Mouse (Mus musculus): ENCODE measurements around the gene Rps6kb2. TPM values are rescaled to one million over a fixed set of nuclear protein-coding genes. Genes with fewer than 3 reads are reported as not detected.

Rps6kb2 gene
- polyA plus RNA-seq, 1 experiment = 42.5 TPM

DNA sequence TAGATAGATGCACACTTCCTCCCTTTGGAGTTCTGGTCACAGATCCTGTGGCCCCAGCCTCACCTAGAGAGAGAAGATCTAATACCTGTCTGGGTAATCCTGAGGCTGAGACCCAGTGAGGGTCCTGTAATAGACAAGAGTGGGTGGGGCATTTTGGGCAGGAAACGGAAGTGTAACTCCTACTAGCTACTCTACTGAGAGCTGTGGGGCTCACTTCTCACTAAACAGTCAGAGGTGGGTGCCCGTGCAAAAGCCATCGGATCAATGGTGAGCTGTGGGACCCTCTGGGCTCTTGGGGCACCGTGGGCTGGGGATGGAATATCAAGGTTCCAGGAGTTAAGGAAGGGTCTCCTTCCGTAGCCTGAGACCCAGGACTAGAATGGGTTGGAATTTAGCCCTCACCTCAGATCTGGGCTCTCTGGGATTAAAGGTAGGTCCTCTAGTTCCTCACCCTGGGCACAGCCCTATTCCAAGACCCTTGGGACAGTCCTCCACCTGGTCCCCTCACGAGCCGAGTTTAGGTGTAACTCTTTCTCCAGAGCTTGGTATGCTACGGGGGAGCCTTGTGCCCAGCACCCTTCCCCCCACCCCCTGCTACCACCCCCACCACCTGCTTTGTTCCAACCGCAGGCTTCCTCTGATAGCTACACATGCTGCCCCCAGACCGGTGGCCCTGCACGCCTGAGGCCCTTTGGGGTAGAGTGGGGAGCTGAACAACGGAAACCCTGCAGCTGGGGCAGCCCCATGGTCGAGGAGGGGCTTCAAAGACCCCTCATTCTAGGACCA lies 8.5 kb downstream of the Rps6kb2 start:
- peak overlapping the region; percentile 44 for H3K4me3 ChIP-seq (ENCODE audit: low read depth, low read length)
- TF ChIP-seq POLR2A (IDR thresholded peaks at IDR 0.05; ENCODE audit: low read depth, low read length) (peak; percentile 54; the same call in 1 of the 2 replicates), CTCF (IDR thresholded peaks at IDR 0.05; ENCODE audit: extremely low read depth, insufficient read length, insufficient replicate concordance, low read depth, low read length) (no peak)
- H3K36me3 ChIP-seq (ENCODE audit: control insufficient read depth, insufficient read depth, low read length) = peaks cover 66% of the 10 kb centered on the region
- H3K27ac ChIP-seq (ENCODE audit: insufficient read depth, low read depth, low read length) = peak overlapping the region; percentile 73
- WGBS = 72% methylated on average over 13 of the region's 13 CpGs
- no peaks in the 10 kb centered on the region for H3K27me3 ChIP-seq (ENCODE audit: control insufficient read depth, insufficient read depth, low read length)
- peaks cover 8% of the 10 kb centered on the region for H3K4me1 ChIP-seq (ENCODE audit: control insufficient read depth, insufficient read depth, insufficient read length, low read length)

DNA sequence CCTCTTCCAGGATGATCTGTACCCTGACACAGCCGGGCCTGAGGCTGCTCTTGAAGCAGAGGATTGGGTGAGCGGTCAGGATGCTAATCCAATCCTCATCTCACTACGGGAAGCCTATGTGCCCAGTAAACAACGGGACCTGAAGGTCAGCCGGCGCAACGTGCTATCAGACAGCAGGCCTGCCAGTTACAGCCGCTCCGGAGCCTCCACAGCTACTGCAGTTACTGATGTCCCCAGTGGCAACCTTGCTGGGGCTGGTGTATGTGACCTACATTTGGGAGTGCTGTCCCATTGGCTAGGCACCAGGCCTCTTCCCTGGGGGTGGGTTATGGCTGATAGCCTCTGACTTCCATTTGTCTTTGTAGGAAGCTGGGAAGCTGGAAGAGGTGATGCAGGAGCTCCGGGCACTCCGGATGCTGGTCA lies 9.9 kb downstream of the Rps6kb2 start, which contains the start of gene Ptprcap:
Gene Ptprcap, plus strand, starts transcription at position 373 of the 423 bp plus-strand sequence.
- H3K27me3 ChIP-seq (ENCODE audit: control insufficient read depth, insufficient read depth, low read length) = no peaks in the 10 kb centered on the region
- TF ChIP-seq POLR2A (IDR thresholded peaks at IDR 0.05; ENCODE audit: low read depth, low read length) (no peak), CTCF (IDR thresholded peaks at IDR 0.05; ENCODE audit: extremely low read depth, insufficient read length, insufficient replicate concordance, low read depth, low read length) (no peak)
- H3K4me1 ChIP-seq (ENCODE audit: control insufficient read depth, insufficient read depth, insufficient read length, low read length) = peaks cover 12% of the 10 kb centered on the region
- 76% methylated on average over 11 of the region's 11 CpGs for WGBS
- H3K36me3 ChIP-seq (ENCODE audit: control insufficient read depth, insufficient read depth, low read length) = peaks cover 58% of the 10 kb centered on the region
- no peak within 1 kb of the TSS for H3K27ac ChIP-seq (ENCODE audit: insufficient read depth, low read depth, low read length)
- H3K4me3 ChIP-seq (ENCODE audit: low read depth, low read length) = no peak within 1 kb of the TSS

DNA sequence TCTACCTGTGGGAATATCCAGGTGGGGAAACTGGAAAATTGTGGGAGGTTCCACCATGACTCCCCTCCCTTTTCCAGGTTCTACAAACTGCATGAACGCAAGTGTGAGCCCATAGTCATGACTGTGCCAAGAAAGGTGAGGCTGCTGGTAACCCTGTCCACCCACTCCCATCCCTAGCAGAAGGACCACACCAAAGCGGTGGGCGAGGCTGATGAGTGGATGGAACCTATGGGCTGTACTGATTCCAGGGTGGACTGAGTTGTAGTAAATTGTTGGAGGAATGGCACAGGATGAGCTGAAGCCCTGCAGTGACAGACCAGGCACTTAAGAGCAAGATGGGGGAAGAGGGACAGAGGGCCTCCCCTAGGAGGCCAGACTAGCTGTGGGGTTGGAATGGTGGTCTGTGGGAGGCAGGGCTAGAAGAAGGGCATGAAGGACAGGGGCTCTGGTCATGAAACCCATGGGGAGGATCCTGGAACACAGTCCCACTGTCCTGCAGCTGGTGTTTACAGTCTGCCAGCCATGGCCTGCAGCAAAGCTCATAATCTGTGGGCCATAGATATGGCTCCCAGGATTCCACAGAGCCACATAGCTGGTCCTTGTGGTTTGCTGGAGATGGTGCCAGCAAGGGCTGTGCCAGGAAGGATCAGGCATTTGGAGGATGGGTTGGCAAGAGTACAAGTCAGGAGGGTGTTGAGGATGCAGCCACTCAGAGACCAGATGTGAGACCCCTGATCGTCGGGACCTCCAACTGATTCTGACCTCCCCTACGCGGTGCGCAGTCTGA lies 10.5 kb downstream of the Rps6kb2 start:
- Histone ChIP-seq H3K4me1 (ENCODE audit: control insufficient read depth, insufficient read depth, insufficient read length, low read length) (peaks cover 12% of the 10 kb centered on the region), H3K27ac (ENCODE audit: insufficient read depth, low read depth, low read length) (no peak overlapping the region), H3K4me3 (ENCODE audit: low read depth, low read length) (no peak overlapping the region), H3K36me3 (ENCODE audit: control insufficient read depth, insufficient read depth, low read length) (peaks cover 53% of the 10 kb centered on the region), H3K27me3 (ENCODE audit: control insufficient read depth, insufficient read depth, low read length) (no peaks in the 10 kb centered on the region)
- 86% methylated on average over 8 of the region's 8 CpGs for WGBS
- TF ChIP-seq CTCF (IDR thresholded peaks at IDR 0.05; ENCODE audit: extremely low read depth, insufficient read length, insufficient replicate concordance, low read depth, low read length) (no peak), POLR2A (IDR thresholded peaks at IDR 0.05; ENCODE audit: low read depth, low read length) (no peak)

DNA sequence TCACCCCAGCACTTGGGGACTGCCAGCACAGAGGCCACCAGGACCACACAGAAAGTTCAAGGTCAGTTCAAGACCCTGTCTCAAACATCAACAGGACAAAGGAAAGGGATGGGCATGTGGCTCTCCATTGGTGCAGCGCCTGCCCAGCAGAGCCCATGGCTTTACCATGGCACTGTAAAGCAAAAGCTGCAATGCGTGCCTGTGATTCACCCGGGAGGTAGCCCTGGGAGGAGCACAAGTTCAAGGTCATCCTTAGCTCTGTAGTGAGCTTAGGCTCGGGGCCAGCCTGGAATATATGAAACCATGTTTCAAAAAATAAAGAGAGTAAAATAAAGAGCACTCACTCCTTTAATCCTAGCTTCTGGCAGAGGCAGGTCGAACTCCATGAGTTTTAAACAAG lies 11.3 kb downstream of the Rps6kb2 start:
- Histone ChIP-seq H3K4me3 (ENCODE audit: low read depth, low read length) (no peak overlapping the region), H3K27ac (ENCODE audit: insufficient read depth, low read depth, low read length) (no peak overlapping the region), H3K36me3 (ENCODE audit: control insufficient read depth, insufficient read depth, low read length) (peaks cover 48% of the 10 kb centered on the region), H3K4me1 (ENCODE audit: control insufficient read depth, insufficient read depth, insufficient read length, low read length) (peaks cover 12% of the 10 kb centered on the region), H3K27me3 (ENCODE audit: control insufficient read depth, insufficient read depth, low read length) (no peaks in the 10 kb centered on the region)
- TF ChIP-seq CTCF (IDR thresholded peaks at IDR 0.05; ENCODE audit: extremely low read depth, insufficient read length, insufficient replicate concordance, low read depth, low read length) = no peak
- WGBS = 79% methylated on average over 5 of the region's 5 CpGs

DNA sequence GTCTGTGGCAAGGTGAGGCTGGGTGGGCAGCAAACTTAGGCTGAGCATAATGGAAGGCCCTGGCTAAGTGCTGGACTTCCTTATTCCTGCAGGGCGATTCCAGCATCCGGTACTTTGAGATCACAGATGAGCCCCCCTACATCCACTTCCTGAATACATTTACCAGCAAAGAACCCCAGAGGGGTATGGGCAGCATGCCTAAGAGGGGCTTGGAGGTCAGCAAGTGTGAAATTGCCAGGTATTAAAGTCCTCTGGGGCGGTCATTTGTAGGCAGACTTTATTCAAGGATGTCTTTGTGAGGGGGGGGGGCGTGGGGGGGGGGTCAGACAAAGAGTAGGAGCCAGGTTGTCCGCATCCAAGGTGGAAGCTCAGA lies 11.7 kb downstream of the Rps6kb2 start:
- no peak overlapping the region for H3K27ac ChIP-seq (ENCODE audit: insufficient read depth, low read depth, low read length)
- no peak for TF ChIP-seq CTCF (IDR thresholded peaks at IDR 0.05; ENCODE audit: extremely low read depth, insufficient read length, insufficient replicate concordance, low read depth, low read length)
- no peak for TF ChIP-seq POLR2A (IDR thresholded peaks at IDR 0.05; ENCODE audit: low read depth, low read length)
- no peaks in the 10 kb centered on the region for H3K27me3 ChIP-seq (ENCODE audit: control insufficient read depth, insufficient read depth, low read length)
- peaks cover 12% of the 10 kb centered on the region for H3K4me1 ChIP-seq (ENCODE audit: control insufficient read depth, insufficient read depth, insufficient read length, low read length)
- H3K36me3 ChIP-seq (ENCODE audit: control insufficient read depth, insufficient read depth, low read length) = peaks cover 45% of the 10 kb centered on the region
- no peak overlapping the region for H3K4me3 ChIP-seq (ENCODE audit: low read depth, low read length)
- 73% methylated on average over 5 of the region's 5 CpGs for WGBS

DNA sequence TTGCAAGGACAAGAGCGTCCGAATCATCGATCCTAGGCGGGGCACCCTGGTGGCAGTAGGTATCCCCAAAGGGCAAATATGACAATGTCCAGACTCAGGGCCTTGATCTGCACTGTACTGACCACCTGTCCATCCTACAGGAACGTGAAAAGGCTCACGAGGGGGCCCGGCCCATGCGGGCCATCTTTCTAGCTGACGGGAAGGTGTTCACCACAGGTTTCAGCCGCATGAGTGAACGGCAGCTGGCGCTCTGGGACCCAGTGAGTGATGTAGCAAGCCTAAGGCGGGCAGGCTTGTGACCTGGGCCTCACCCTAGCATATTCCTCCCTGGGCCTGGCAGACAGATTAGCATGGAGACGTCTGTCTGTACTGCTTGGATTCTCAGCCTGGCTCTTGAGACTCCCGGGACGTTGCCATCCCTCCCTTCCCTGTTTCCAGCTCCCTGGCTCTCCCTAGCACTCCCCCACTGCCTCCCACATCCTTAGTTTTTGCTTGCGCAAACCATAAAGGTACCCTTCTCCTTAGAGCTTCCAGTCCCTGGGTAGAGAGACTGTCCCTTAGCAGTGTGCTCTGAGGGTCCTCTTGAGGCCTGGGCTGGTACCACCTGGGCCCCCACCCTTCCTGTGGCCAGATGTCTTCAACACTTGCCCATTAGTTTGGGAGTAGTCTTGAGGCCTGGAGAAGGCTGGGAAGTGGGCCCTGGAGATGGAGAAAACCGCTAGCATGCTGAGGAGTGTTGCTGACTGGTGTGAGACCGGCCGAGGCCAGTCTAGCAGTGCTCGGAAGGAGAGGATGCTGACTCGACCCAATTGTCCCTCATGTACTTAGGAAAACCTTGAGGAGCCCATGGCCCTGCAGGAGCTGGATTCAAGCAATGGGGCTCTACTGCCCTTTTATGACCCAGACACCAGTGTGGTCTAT lies 12.3 kb downstream of the Rps6kb2 start:
- H3K4me3 ChIP-seq (ENCODE audit: low read depth, low read length) = 0 out of 2 replicates have a peak overlapping the region, but pooled peaks have one; percentile 94
- no peaks in the 10 kb centered on the region for H3K27me3 ChIP-seq (ENCODE audit: control insufficient read depth, insufficient read depth, low read length)
- no peak overlapping the region for H3K27ac ChIP-seq (ENCODE audit: insufficient read depth, low read depth, low read length)
- TF ChIP-seq POLR2A (IDR thresholded peaks at IDR 0.05; ENCODE audit: low read depth, low read length) (no peak), CTCF (IDR thresholded peaks at IDR 0.05; ENCODE audit: extremely low read depth, insufficient read length, insufficient replicate concordance, low read depth, low read length) (no peak)
- H3K36me3 ChIP-seq (ENCODE audit: control insufficient read depth, insufficient read depth, low read length) = peaks cover 40% of the 10 kb centered on the region
- 90% methylated on average over 22 of the region's 22 CpGs for WGBS
- H3K4me1 ChIP-seq (ENCODE audit: control insufficient read depth, insufficient read depth, insufficient read length, low read length) = peaks cover 12% of the 10 kb centered on the region
